Comparison of ENCODE assay signal across 20 mouse cellular contexts in the genomic region with DNA sequence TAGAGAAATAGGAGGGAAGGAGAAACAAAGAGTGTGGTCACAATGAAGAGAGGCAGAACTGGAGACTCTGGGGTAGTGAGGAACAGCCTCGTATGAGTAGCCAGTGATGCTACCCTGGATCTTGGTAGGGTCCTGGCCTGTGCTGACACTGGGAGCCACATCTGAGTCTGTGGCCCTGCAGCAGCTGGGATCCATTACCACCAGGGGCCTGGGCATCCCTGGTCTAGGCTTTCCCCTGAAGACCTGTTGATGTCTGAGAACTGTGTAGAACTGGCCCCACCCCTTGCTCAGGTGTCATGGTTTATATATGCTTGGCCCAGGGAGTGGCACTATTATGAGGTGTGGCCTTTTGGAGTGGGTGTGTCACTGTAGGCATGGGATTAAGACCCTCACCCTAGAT. TPM values are rescaled to one million over a fixed set of nuclear protein-coding genes. Genes with fewer than 3 reads are reported as not detected.
A peak's percentile ranks its signal among the peaks of the same experiment; 100 is the strongest.
DNase-seq lines count a peak whose midpoint lies in the region; ATAC-seq and TF ChIP-seq lines count a peak whose summit lies in the region.
"Had no signal": no experiment of that assay in that cellular context is flagged by ENCODE, and none has a peak within 500 bp of the region (broad histone marks: within the 10 kb centered on the region; RNA-seq: fewer than 3 reads in every experiment).

No protein-coding gene starts in this region.

- no peak overlapping the region for H3K4me3 ChIP-seq in hindbrain, embryonic 15.5 days
- H3K4me3 ChIP-seq in hindbrain, postnatal 0 days (ENCODE audit: low read length) = no peak overlapping the region
- no peak overlapping the region for H3K4me3 ChIP-seq in liver, embryonic 14.5 days (ENCODE audit: insufficient read depth in 1 of 2, low read depth in 2 of 2, low read length in 2 of 2)
- no peak overlapping the region for H3K4me3 ChIP-seq in liver, postnatal 0 days (ENCODE audit: low read depth, low read length)
- H3K4me3 ChIP-seq: erythroblast, embryonic 14.5 days; forebrain, embryonic 13.5 days; hindbrain, embryonic 10.5 days; limb, embryonic 12.5 days had no signal

- H3K4me2 ChIP-seq in hindbrain, embryonic 15.5 days = no peak overlapping the region
- H3K4me2 ChIP-seq in hindbrain, postnatal 0 days (ENCODE audit: low read depth, low read length) = no peak overlapping the region
- no peak overlapping the region for H3K4me2 ChIP-seq in liver, embryonic 14.5 days (ENCODE audit: low read depth)
- no peak overlapping the region for H3K4me2 ChIP-seq in liver, postnatal 0 days (ENCODE audit: low read depth, low read length)
- H3K4me2 ChIP-seq: forebrain, embryonic 13.5 days; heart, embryonic 11.5 days; limb, embryonic 12.5 days; midbrain, embryonic 11.5 days had no signal

- 100% methylated on average over 1 of the region's 1 CpGs for WGBS in hindbrain, embryonic 15.5 days
- WGBS in hindbrain, postnatal 0 days = 100% methylated on average over 1 of the region's 1 CpGs
- 65% methylated on average over 1 of the region's 1 CpGs for WGBS in liver, embryonic 14.5 days (ENCODE audit: insufficient replicate concordance)
- 71% methylated on average over 1 of the region's 1 CpGs for WGBS in liver, postnatal 0 days (ENCODE audit: insufficient replicate concordance)

- no peak overlapping the region for H3K27ac ChIP-seq in hindbrain, embryonic 15.5 days (replicated peaks)
- no peak overlapping the region for H3K27ac ChIP-seq in hindbrain, postnatal 0 days
- no peak overlapping the region for H3K27ac ChIP-seq in liver, embryonic 14.5 days
- no peak overlapping the region for H3K27ac ChIP-seq in liver, postnatal 0 days (ENCODE audit: low read depth)
- H3K27ac ChIP-seq: forebrain, embryonic 13.5 days; hindbrain, embryonic 10.5 days; limb, embryonic 12.5 days had no signal

- H3K9ac ChIP-seq in hindbrain, embryonic 15.5 days = no peak overlapping the region
- H3K9ac ChIP-seq in hindbrain, postnatal 0 days (replicated peaks; ENCODE audit: low read length) = no peak overlapping the region
- no peak overlapping the region for H3K9ac ChIP-seq in liver, embryonic 14.5 days (replicated peaks)
- H3K9ac ChIP-seq in liver, postnatal 0 days (replicated peaks) = no peak overlapping the region
- H3K9ac ChIP-seq: forebrain, embryonic 13.5 days; limb, embryonic 12.5 days had no signal

- H3K36me3 ChIP-seq in hindbrain, embryonic 15.5 days = no peaks in the 10 kb centered on the region
- no peaks in the 10 kb centered on the region for H3K36me3 ChIP-seq in hindbrain, postnatal 0 days (ENCODE audit: insufficient read depth, low read length)
- H3K36me3 ChIP-seq in liver, embryonic 14.5 days (replicated peaks; ENCODE audit: control insufficient read depth, insufficient read depth, low read depth) = no peaks in the 10 kb centered on the region
- H3K36me3 ChIP-seq in liver, postnatal 0 days (replicated peaks; ENCODE audit: insufficient read depth, low read length) = no peaks in the 10 kb centered on the region
- H3K36me3 ChIP-seq: hindbrain, embryonic 10.5 days; limb, embryonic 12.5 days had no signal

- ATAC-seq in hindbrain, embryonic 15.5 days (ENCODE audit: low FRiP score, low read depth) = 0 out of 2 replicates have a peak, but pooled peaks have one; percentile 30
- no peak for ATAC-seq in hindbrain, postnatal 0 days
- peak; percentile 19 for ATAC-seq in liver, embryonic 14.5 days (ENCODE audit: insufficient read depth)
- ATAC-seq in liver, postnatal 0 days = no peak; the same call in 1 of the 2 replicates
- ATAC-seq: forebrain, embryonic 13.5 days; inflammation-experienced regulatory T-cells, adult 6 months had no signal

- no peaks in the 10 kb centered on the region for H3K9me3 ChIP-seq in hindbrain, embryonic 15.5 days
- H3K9me3 ChIP-seq in hindbrain, postnatal 0 days (ENCODE audit: low read length) = no peaks in the 10 kb centered on the region
- no peaks in the 10 kb centered on the region for H3K9me3 ChIP-seq in liver, embryonic 14.5 days (ENCODE audit: control insufficient read depth, low read length)
- no peaks in the 10 kb centered on the region for H3K9me3 ChIP-seq in liver, postnatal 0 days (ENCODE audit: low read length)
- H3K9me3 ChIP-seq: forebrain, embryonic 13.5 days; hindbrain, embryonic 10.5 days; limb, embryonic 12.5 days had no signal

- no peak for TF ChIP-seq CTCF in hindbrain, postnatal 0 days (IDR thresholded peaks at IDR 0.05; ENCODE audit: low read depth)
- no peak for TF ChIP-seq CTCF in liver, embryonic 14.5 days (IDR thresholded peaks at IDR 0.05; ENCODE audit: low read depth)
- TF ChIP-seq CTCF in liver, postnatal 0 days (IDR thresholded peaks at IDR 0.05; ENCODE audit: low read depth) = no peak

- H3K4me1 ChIP-seq in hindbrain, embryonic 15.5 days (replicated peaks) = no peaks in the 10 kb centered on the region
- no peaks in the 10 kb centered on the region for H3K4me1 ChIP-seq in hindbrain, postnatal 0 days (ENCODE audit: insufficient read depth, low read length)
- no peaks in the 10 kb centered on the region for H3K4me1 ChIP-seq in liver, embryonic 14.5 days (replicated peaks; ENCODE audit: control insufficient read depth in 2 of 2, insufficient read depth in 2 of 2, low read length in 1 of 2)
- H3K4me1 ChIP-seq in liver, postnatal 0 days (ENCODE audit: insufficient read depth) = no peaks in the 10 kb centered on the region
- H3K4me1 ChIP-seq: forebrain, embryonic 13.5 days; hindbrain, embryonic 10.5 days; limb, embryonic 12.5 days had no signal

- TF ChIP-seq EP300 in liver, embryonic 14.5 days (IDR thresholded peaks at IDR 0.05; ENCODE audit: low read depth) = no peak
- no peak for TF ChIP-seq EP300 in liver, postnatal 0 days (IDR thresholded peaks at IDR 0.05; ENCODE audit: low read depth)

- DNase-seq in hindbrain, postnatal 0 days (ENCODE audit: low spot score) = no peak
- DNase-seq in liver, embryonic 14.5 days (ENCODE audit: low read depth in 3 of 3, low spot score in 3 of 3) = no peak
- DNase-seq in liver, postnatal 0 days = no peak
- DNase-seq in testis, postnatal 10 days (ENCODE audit: low spot score) = peak; percentile 23
- no peak for DNase-seq in testis, postnatal 14 days (ENCODE audit: low spot score)
- DNase-seq in thymus, postnatal 4 days = no peak
- DNase-seq: cerebellum, adult 11 months; cerebellum, adult 9-11 months; right cerebral cortex, postnatal 25 days had no signal

- H3K27me3 ChIP-seq in hindbrain, embryonic 15.5 days = no peaks in the 10 kb centered on the region
- no peaks in the 10 kb centered on the region for H3K27me3 ChIP-seq in hindbrain, postnatal 0 days (ENCODE audit: insufficient read depth, low read length)
- no peaks in the 10 kb centered on the region; the same call in 1 of the 2 replicates for H3K27me3 ChIP-seq in liver, embryonic 14.5 days (ENCODE audit: control insufficient read depth, insufficient read depth, low read length)
- H3K27me3 ChIP-seq in liver, postnatal 0 days (ENCODE audit: insufficient read depth, low read length) = no peaks in the 10 kb centered on the region
- H3K27me3 ChIP-seq: forebrain, embryonic 13.5 days had no signal

RNA-seq across cellular contexts. Expression of a gene that starts 12.2 kb away (rescaled TPM):
- polyA plus RNA-seq in hindbrain, embryonic 15.5 days (2015; fragmentation: Nextera tagmentation; extraction: Ambion mirVana) = 2.9 TPM in 2 replicates
- 10.0 and 11.7 TPM in 2 replicates for total RNA-seq in hindbrain, postnatal 0 days (2014; rRNA removed)
- polyA plus RNA-seq in hindbrain, postnatal 0 days (2015; fragmentation: Nextera tagmentation; extraction: Ambion mirVana) = 27.4 and 31.1 TPM in 2 replicates
- 0.05 and 0.06 TPM in 2 replicates for polyA plus RNA-seq in liver, embryonic 14.5 days (2012; rRNA removed)
- polyA plus RNA-seq in liver, embryonic 14.5 days (2014; fragmentation: Nextera tagmentation; extraction: Ambion mirVana) = 0.45 and 0.51 TPM in 2 replicates
- polyA plus RNA-seq in liver, postnatal 0 days (2015; fragmentation: Nextera tagmentation; extraction: Ambion mirVana) = 0.32 and 0.61 TPM in 2 replicates
- total RNA-seq: gastrocnemius, adult 8-10 months; MEL had no signal
- polyA plus RNA-seq: C2C12; erythroblast, embryonic 14.5 days had no signal

Comparison
In these comparisons a context has a peak if more than half of its experiments do, and no peak if none do; other contexts are left out.
1. ATAC-seq: peak in hindbrain, embryonic 15.5 days (single experiment) and liver, embryonic 14.5 days (single experiment); none in hindbrain, postnatal 0 days (single experiment) and liver, postnatal 0 days (single experiment).